Mouse (Mus musculus): ENCODE measurements at regions not wholly inside any gene's neighbourhood (a gene's known extent, or its start where the extent isn't known, plus 50 kb on each side); places are given as distances from the start of the nearest gene placed in this dataset.

DNA sequence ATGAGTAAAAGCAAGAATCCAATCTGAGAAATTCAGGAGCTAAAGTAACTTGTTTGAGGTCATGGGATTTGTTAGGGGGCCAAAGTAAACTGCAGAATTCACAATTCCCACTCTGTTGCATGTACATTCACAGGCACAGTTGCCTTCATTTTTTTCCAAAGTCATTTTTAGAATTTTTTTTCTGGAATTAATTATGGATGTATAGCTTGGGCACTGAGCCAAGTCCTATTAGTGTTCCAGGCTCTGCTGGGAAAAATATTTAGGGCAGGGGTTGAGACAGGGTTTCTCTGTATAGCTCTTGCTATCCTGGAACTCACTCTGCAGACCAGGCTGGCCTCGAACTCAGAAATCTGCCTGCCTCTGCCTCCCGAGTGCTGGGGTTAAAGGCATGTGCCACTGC lies 188.3 kb downstream of the Cd83 start:
- TF ChIP-seq CTCF (conservative IDR thresholded peaks at IDR 0.05; ENCODE audit: low read length) (no peak), NANOG (IDR thresholded peaks at IDR 0.05; ENCODE audit: borderline replicate concordance, low read length) (no peak), POU5F1 (IDR thresholded peaks at IDR 0.05; ENCODE audit: borderline replicate concordance, low read length) (no peak)

Measured in E14TG2a.4 (cell line).